Mouse (Mus musculus) midbrain, embryonic 15.5 days (tissue): ENCODE results near the gene 4930519P11Rik. TPM values are rescaled to one million over a fixed set of nuclear protein-coding genes. Genes with fewer than 3 reads are reported as not detected.
A peak's percentile ranks its signal among the peaks of the same experiment; 100 is the strongest.

ENCODE experiments used
- ATAC-seq: fragments of 200-750 bp; cut with Nextera tagmentation; replicated peaks from 2 replicates; pipeline ENCODE4 v1.8.0; 2017; ENCODE audit warnings: moderate TSS enrichment
- H3K27ac ChIP-seq: fragments of 300-500 bp; sonication (generic); 2 replicates; pipeline ENCODE4 v1.5.1; 2015; ENCODE audit warnings: mild to moderate bottlenecking, inconsistent platforms
- H3K27me3 ChIP-seq: fragments of 300-500 bp; sonication (generic); replicated peaks from 2 replicates; pipeline ENCODE4 v1.6.1; 2015; ENCODE audit warnings: inconsistent platforms
- H3K36me3 ChIP-seq: fragments of 300-500 bp; sonication (generic); replicated peaks from 2 replicates; pipeline ENCODE4 v1.6.1; 2015; ENCODE audit warnings: inconsistent platforms
- H3K4me1 ChIP-seq: fragments of 300-500 bp; sonication (generic); 2 replicates; pipeline ENCODE4 v1.6.1; 2015; ENCODE audit warnings: inconsistent platforms
- H3K4me2 ChIP-seq: fragments of 300-500 bp; sonication (generic); 2 replicates; pipeline ENCODE4 v1.6.1; 2015; ENCODE audit warnings: inconsistent platforms, mild to moderate bottlenecking, moderate library complexity
- H3K4me3 ChIP-seq: fragments of 300-500 bp; sonication (generic); 2 replicates; pipeline ENCODE4 v1.5.1; 2015; ENCODE audit warnings: mild to moderate bottlenecking, inconsistent platforms
- H3K9ac ChIP-seq: fragments of 300-500 bp; sonication (generic); 2 replicates; pipeline ENCODE4 v1.6.1; 2015; ENCODE audit warnings: mild to moderate bottlenecking, inconsistent platforms
- H3K9me3 ChIP-seq: fragments of 300-500 bp; sonication (generic); 2 replicates; pipeline ENCODE4 v1.6.1; 2016; ENCODE audit warnings: inconsistent platforms
- WGBS: fragments of 180-500 bp; shearing (Covaris S2); methylation state at CpG from one replicate; pipeline ENCODE4 v1.1.7; 2015; ENCODE audit warnings: mixed read lengths; 5-methylcytosine and 5-hydroxymethylcytosine counted together
- polyA plus RNA-seq: library from polyadenylated mRNA; unstranded; fragments of >200 nt; fragmentation: Nextera tagmentation; extraction: Ambion mirVana; gene quantifications from 2 replicates; pipeline ENCODE4 v1.2.1, GENCODE M21; 2015

Gene 4930519P11Rik
- polyA plus RNA-seq, 1 experiment from 2014 or later: 0.50 TPM

GRCm38 (mm10) chr2:154574271-154574670 is 39.0 kb downstream of the 4930519P11Rik start:
- Histone ChIP-seq H3K27ac (no peak overlapping the region), H3K27me3 (no peaks in the 10 kb centered on the region), H3K9ac (no peak overlapping the region), H3K4me1 (peaks cover 12% of the 10 kb centered on the region), H3K36me3 (no peaks in the 10 kb centered on the region), H3K4me3 (no peak overlapping the region), H3K9me3 (no peaks in the 10 kb centered on the region), H3K4me2 (no peak overlapping the region)
- ATAC-seq: no peak
- WGBS: 35% methylated on average over 7 of the region's 7 CpGs

- no peaks in the 10 kb centered on the region for H3K27me3 ChIP-seq
- ATAC-seq: no peak
- WGBS: 77% methylated on average over 3 of the region's 3 CpGs
- no peak overlapping the region for H3K27ac ChIP-seq
- peaks cover 23% of the 10 kb centered on the region for H3K4me1 ChIP-seq
- H3K9ac ChIP-seq: no peak overlapping the region
- H3K36me3 ChIP-seq: no peaks in the 10 kb centered on the region
- H3K4me3 ChIP-seq: no peak overlapping the region
- no peaks in the 10 kb centered on the region for H3K9me3 ChIP-seq
- no peak overlapping the region for H3K4me2 ChIP-seq
Observed at GRCm38 (mm10) chr2:154572996-154573395, 40.2 kb downstream of the 4930519P11Rik start.

- Histone ChIP-seq H3K27me3 (no peaks in the 10 kb centered on the region), H3K27ac (no peak overlapping the region), H3K9me3 (no peaks in the 10 kb centered on the region), H3K4me3 (no peak overlapping the region), H3K9ac (no peak overlapping the region), H3K36me3 (no peaks in the 10 kb centered on the region), H3K4me1 (peaks cover 19% of the 10 kb centered on the region), H3K4me2 (no peak overlapping the region)
- 79% methylated on average over 8 of the region's 8 CpGs for WGBS
- ATAC-seq: no peak
Observed at GRCm38 (mm10) chr2:154571976-154572375, 41.3 kb downstream of the 4930519P11Rik start.

- 83% methylated on average over 4 of the region's 4 CpGs for WGBS
- Histone ChIP-seq H3K27ac (no peak overlapping the region), H3K36me3 (no peaks in the 10 kb centered on the region), H3K4me3 (no peak overlapping the region), H3K4me1 (peaks cover 16% of the 10 kb centered on the region), H3K9ac (no peak overlapping the region), H3K9me3 (no peaks in the 10 kb centered on the region), H3K27me3 (no peaks in the 10 kb centered on the region), H3K4me2 (no peak overlapping the region)
- ATAC-seq: no peak
Observed at GRCm38 (mm10) chr2:154571266-154571665, 42.0 kb downstream of the 4930519P11Rik start.

- no peak for ATAC-seq
- peak overlapping the region; percentile 51; the same call in 1 of the 2 replicates for H3K27ac ChIP-seq
- 76% methylated on average over 4 of the region's 4 CpGs for WGBS
- no peaks in the 10 kb centered on the region for H3K9me3 ChIP-seq
- peak overlapping the region; percentile 68; the same call in 1 of the 2 replicates for H3K4me3 ChIP-seq
- H3K9ac ChIP-seq: no peak overlapping the region
- H3K4me2 ChIP-seq: peak overlapping the region; percentile 98
- H3K27me3 ChIP-seq: no peaks in the 10 kb centered on the region
- no peaks in the 10 kb centered on the region for H3K36me3 ChIP-seq
- peaks cover 18% of the 10 kb centered on the region for H3K4me1 ChIP-seq
Observed at GRCm38 (mm10) chr2:154570666-154571065, 42.6 kb downstream of the 4930519P11Rik start.

- Histone ChIP-seq H3K9ac (peak within 1 kb of the TSS; percentile 29), H3K36me3 (no peaks in the 10 kb centered on the region), H3K27me3 (no peaks in the 10 kb centered on the region), H3K27ac (peak within 1 kb of the TSS; percentile 51), H3K9me3 (no peaks in the 10 kb centered on the region), H3K4me2 (peak within 1 kb of the TSS; percentile 98), H3K4me1 (peaks cover 18% of the 10 kb centered on the region), H3K4me3 (peak within 1 kb of the TSS; percentile 68)
- peak; percentile 99 for ATAC-seq
- WGBS: under 1% methylated on average over 30 of the region's 44 CpGs
Observed at GRCm38 (mm10) chr2:154569836-154570286, 43.4 kb downstream of the 4930519P11Rik start, which contains the start of gene E2f1. E2f1 (minus strand) TSS chr2:154569892.

GRCm38 (mm10) chr2:154569071-154569748 is 44.0 kb downstream of the 4930519P11Rik start:
- Histone ChIP-seq H3K9ac (peak overlapping the region; percentile 29; the same call in 1 of the 2 replicates), H3K4me3 (peak overlapping the region; percentile 68), H3K4me1 (peaks cover 18% of the 10 kb centered on the region), H3K36me3 (no peaks in the 10 kb centered on the region), H3K4me2 (peak overlapping the region; percentile 98), H3K27ac (peak overlapping the region; percentile 37), H3K9me3 (no peaks in the 10 kb centered on the region), H3K27me3 (no peaks in the 10 kb centered on the region)
- peak; percentile 62 for ATAC-seq
- 0% methylated on average over 44 of the region's 70 CpGs for WGBS

- 10% methylated on average over 10 of the region's 10 CpGs for WGBS
Observed at GRCm38 (mm10) chr2:154568329-154569070, 44.7 kb downstream of the 4930519P11Rik start.

GRCm38 (mm10) chr2:154567766-154568165 is 45.5 kb downstream of the 4930519P11Rik start:
- 0 out of 2 replicates have a peak overlapping the region, but pooled peaks have one; percentile 37 for H3K27ac ChIP-seq
- H3K9ac ChIP-seq: no peak overlapping the region
- no peak for ATAC-seq
- WGBS: 59% methylated on average over 2 of the region's 2 CpGs
- peak overlapping the region; percentile 98; the same call in 1 of the 2 replicates for H3K4me2 ChIP-seq
- H3K36me3 ChIP-seq: no peaks in the 10 kb centered on the region
- no peak overlapping the region for H3K4me3 ChIP-seq
- H3K9me3 ChIP-seq: no peaks in the 10 kb centered on the region
- H3K27me3 ChIP-seq: no peaks in the 10 kb centered on the region
- H3K4me1 ChIP-seq: peaks cover 18% of the 10 kb centered on the region

More at GRCm38 (mm10) chr2:154568329-154569070, 44.7 kb downstream of the 4930519P11Rik start:
- Histone ChIP-seq H3K4me1 (peaks cover 18% of the 10 kb centered on the region), H3K36me3 (no peaks in the 10 kb centered on the region), H3K9me3 (no peaks in the 10 kb centered on the region), H3K27me3 (no peaks in the 10 kb centered on the region), H3K4me3 (peak overlapping the region; percentile 68), H3K4me2 (peak overlapping the region; percentile 98), H3K27ac (peak overlapping the region; percentile 37), H3K9ac (no peak overlapping the region)
- ATAC-seq: no peak

- no peaks in the 10 kb centered on the region for H3K27me3 ChIP-seq
- H3K4me1 ChIP-seq: peaks cover 18% of the 10 kb centered on the region
- no peak overlapping the region for H3K4me2 ChIP-seq
- H3K9ac ChIP-seq: no peak overlapping the region
- 50% methylated on average over 8 of the region's 8 CpGs for WGBS
- no peak for ATAC-seq
- H3K36me3 ChIP-seq: no peaks in the 10 kb centered on the region
- no peak overlapping the region for H3K4me3 ChIP-seq
- H3K27ac ChIP-seq: no peak overlapping the region
- H3K9me3 ChIP-seq: no peaks in the 10 kb centered on the region
Observed at GRCm38 (mm10) chr2:154566641-154567040, 46.6 kb downstream of the 4930519P11Rik start.

GRCm38 (mm10) chr2:154565562-154565961 is 47.7 kb downstream of the 4930519P11Rik start:
- Histone ChIP-seq H3K9me3 (no peaks in the 10 kb centered on the region), H3K9ac (no peak overlapping the region), H3K27ac (no peak overlapping the region), H3K4me1 (peaks cover 18% of the 10 kb centered on the region), H3K4me2 (no peak overlapping the region), H3K36me3 (no peaks in the 10 kb centered on the region), H3K4me3 (no peak overlapping the region), H3K27me3 (no peaks in the 10 kb centered on the region)
- no peak for ATAC-seq
- 71% methylated on average over 3 of the region's 3 CpGs for WGBS

GRCm38 (mm10) chr2:154563612-154564170 is 49.5 kb downstream of the 4930519P11Rik start:
- no peak for ATAC-seq
- no peaks in the 10 kb centered on the region for H3K9me3 ChIP-seq
- no peak overlapping the region for H3K9ac ChIP-seq
- H3K27me3 ChIP-seq: no peaks in the 10 kb centered on the region
- no peak overlapping the region for H3K27ac ChIP-seq
- no peak overlapping the region for H3K4me3 ChIP-seq
- H3K4me2 ChIP-seq: no peak overlapping the region
- no peaks in the 10 kb centered on the region for H3K36me3 ChIP-seq
- WGBS: 91% methylated on average over 22 of the region's 22 CpGs
- peaks cover 19% of the 10 kb centered on the region for H3K4me1 ChIP-seq
